Mouse (Mus musculus): Measurements from ENCODE around the gene Chst12.

Gene Chst12

DNA sequence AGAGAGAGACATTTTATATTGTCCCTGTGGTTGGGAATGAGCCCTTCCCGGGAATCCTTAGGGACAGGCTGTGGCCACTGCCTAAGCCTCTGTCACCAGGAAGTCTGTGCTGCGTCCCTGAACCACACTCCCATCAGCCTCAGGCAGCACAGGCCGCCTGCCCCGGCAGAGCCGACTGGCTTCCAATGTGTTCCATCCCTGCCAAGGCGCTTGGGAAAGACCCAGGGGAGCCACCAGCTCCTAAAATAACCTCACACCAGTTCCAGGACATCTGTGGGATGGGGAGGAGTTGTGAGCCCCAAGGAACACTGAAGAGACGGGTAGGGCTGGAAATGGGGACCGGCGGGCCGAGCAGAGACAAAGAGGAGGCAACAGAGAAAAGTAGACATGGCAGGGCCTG lies 66.3 kb downstream of the Chst12 start:
- DNase-seq = peak; percentile 70

DNA sequence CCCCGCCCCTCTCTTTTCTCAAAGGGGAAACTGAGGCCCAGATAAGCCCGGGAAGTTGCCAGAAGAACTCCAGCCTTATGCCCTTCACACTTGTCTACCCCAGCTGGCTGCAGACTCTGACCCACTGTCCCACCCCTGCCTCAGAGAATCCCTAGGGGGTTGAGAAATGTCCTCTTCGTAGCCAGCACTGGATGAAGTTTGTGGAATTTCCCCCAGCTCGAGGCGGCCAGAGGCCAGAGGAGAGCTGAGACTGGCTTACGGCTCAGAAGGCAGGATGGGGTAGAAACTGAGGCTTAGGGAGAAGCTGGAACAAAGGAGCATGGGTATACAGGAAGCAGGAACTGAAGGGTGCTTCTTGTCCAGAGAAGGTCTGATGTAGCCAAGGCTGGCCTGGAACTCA lies 67.3 kb downstream of the Chst12 start:
- DNase-seq = peak; percentile 76

Data from kidney, postnatal 14 days (tissue).